Mouse (Mus musculus) retina, postnatal 1 day (tissue): ENCODE results near the gene Slc25a33.
A peak's percentile ranks its signal among the peaks of the same experiment; 100 is the strongest.
"Not testable (repeated sequence)": the region's sequence is repeated elsewhere in the genome, so short reads cannot be mapped to it uniquely, and the experiment has no call there.

Experiments used
- DNase-seq: peaks from one replicate; pipeline ENCODE4 v3.0.0-alpha.2; 2012

Slc25a33 gene

GRCm38 (mm10) chr4:149794010-149794338 is 19.9 kb upstream of the Slc25a33 start:
- DNase-seq: no peak

GRCm38 (mm10) chr4:149793156-149794009 is 19.3 kb upstream of the Slc25a33 start:
- DNase-seq: peak; percentile 55

- DNase-seq: no peak
These were observed 18.2 kb upstream of the Slc25a33 start for GRCm38 (mm10) chr4:149792159-149792800.

GRCm38 (mm10) chr4:149791470-149791869 is 17.4 kb upstream of the Slc25a33 start:
- no peak for DNase-seq

- no peak for DNase-seq
These were observed 16.9 kb upstream of the Slc25a33 start for GRCm38 (mm10) chr4:149790969-149791368.

- no peak for DNase-seq
These were observed 16.5 kb upstream of the Slc25a33 start for GRCm38 (mm10) chr4:149790546-149790945.

- no peak for DNase-seq
These were observed 15.5 kb upstream of the Slc25a33 start for GRCm38 (mm10) chr4:149789421-149790194.

GRCm38 (mm10) chr4:149784901-149785300 is 10.8 kb upstream of the Slc25a33 start:
- no peak for DNase-seq

- no peak for DNase-seq
These were observed 10.3 kb upstream of the Slc25a33 start for GRCm38 (mm10) chr4:149784371-149784770.

GRCm38 (mm10) chr4:149782975-149783374 is 8.9 kb upstream of the Slc25a33 start:
- no peak for DNase-seq

GRCm38 (mm10) chr4:149780565-149781356 is 6.7 kb upstream of the Slc25a33 start:
- DNase-seq: no peak

GRCm38 (mm10) chr4:149779966-149780365 is 5.9 kb upstream of the Slc25a33 start:
- no peak for DNase-seq

- DNase-seq: no peak
These were observed 3.0 kb upstream of the Slc25a33 start for GRCm38 (mm10) chr4:149777126-149777525.

- DNase-seq: no peak
These were observed 1.8 kb upstream of the Slc25a33 start for GRCm38 (mm10) chr4:149775760-149776362.

GRCm38 (mm10) chr4:149775330-149775729 is 1.3 kb upstream of the Slc25a33 start:
- DNase-seq: no peak

- peak; percentile 45 for DNase-seq
These were observed 526 bp downstream of the Slc25a33 start for GRCm38 (mm10) chr4:149773408-149774093.

- DNase-seq: peak; percentile 79
These were observed 1.7 kb downstream of the Slc25a33 start for GRCm38 (mm10) chr4:149772394-149772793.

- DNase-seq: no peak
These were observed 8.9 kb downstream of the Slc25a33 start for GRCm38 (mm10) chr4:149765201-149765600.

- no peak for DNase-seq
These were observed 10.7 kb downstream of the Slc25a33 start for GRCm38 (mm10) chr4:149763335-149763734.

GRCm38 (mm10) chr4:149759517-149759916 is 14.6 kb downstream of the Slc25a33 start:
- no peak for DNase-seq

GRCm38 (mm10) chr4:149758423-149758822 is 15.7 kb downstream of the Slc25a33 start:
- no peak for DNase-seq

- not testable (repeated sequence) for DNase-seq
These were observed 17.5 kb downstream of the Slc25a33 start for GRCm38 (mm10) chr4:149756546-149756945.
